Mouse (Mus musculus) liver, adult 2 months (tissue): ENCODE measurements around the gene Sorbs1.

Experiments used
- CTCF ChIP-seq: fragments of 200-500 bp; IDR thresholded peaks from 2 replicates; pipeline ENCODE4 v1.5.1; 2011; ENCODE audit warnings: low read depth, low read length, control low read depth
- POLR2A ChIP-seq: fragments of 200-500 bp; IDR thresholded peaks from 2 replicates; pipeline ENCODE4 v1.6.1; 2011; ENCODE audit warnings: low read length, control low read depth; ENCODE audit not compliant: insufficient read depth; ENCODE audit errors: extremely low read depth

DNA sequence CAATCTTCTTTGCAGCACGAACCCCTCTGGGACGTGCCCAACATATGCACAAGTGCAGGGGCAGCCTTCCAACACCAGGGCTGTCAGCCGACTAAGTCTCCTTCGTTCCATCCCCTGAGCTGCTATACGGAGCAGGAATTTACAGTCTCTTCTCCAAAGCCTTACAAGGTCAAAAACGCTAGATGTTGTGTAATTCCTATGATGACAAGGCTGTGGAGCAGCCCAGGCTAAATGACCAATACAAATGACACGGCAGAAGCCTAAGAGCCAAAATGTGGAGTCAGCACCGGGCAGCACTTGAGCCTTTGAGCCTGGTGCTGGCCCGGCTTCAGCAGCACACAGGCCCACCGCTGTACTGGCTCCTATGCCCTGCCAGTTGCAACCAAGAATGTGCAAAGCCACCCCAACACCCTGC, 35.4 kb downstream of the Sorbs1 start:
- TF ChIP-seq POLR2A: no peak
- TF ChIP-seq CTCF: no peak
